Mouse (Mus musculus) gastrocnemius, adult 8-10 months (tissue): ENCODE data around the gene Gm20883. TPM values are rescaled to one million over a fixed set of nuclear protein-coding genes. Genes with fewer than 3 reads are reported as not detected.
"Not testable (repeated sequence)": the region's sequence is repeated elsewhere in the genome, so short reads cannot be mapped to it uniquely, and the experiment has no call there.

Experiments used
- DNase-seq, 2 experiments: peaks; one replicate each; pipeline ENCODE4 v3.0.0; 2022; ENCODE audit warnings: low spot score in 2 of 2
- total RNA-seq, 4 experiments: library from RNA; stranded (reverse); gene quantifications; 2 replicates each; pipeline ENCODE4 v1.2.4; 2022

Gm20883 gene
- total RNA-seq, result not detected

- DNase-seq, result not testable (repeated sequence)
Measured at GRCm38 (mm10) chrY:50607951-50608350, at the start of gene Gm20883. TSS of gene Gm20883 (plus strand) at chrY:50608251.
